Mouse (Mus musculus) induced T-regulatory cell, adult 2 months (primary cell): ENCODE results near the gene Adgre5.

ENCODE experiments used
- DNase-seq: peaks from one replicate; pipeline ENCODE4 v3.0.0-alpha.2; 2012; ENCODE audit warnings: low read depth

Adgre5 gene

GRCm38 (mm10) chr8:83689264-83689663, 51.9 kb downstream of the Adgre5 start:
- DNase-seq = no peak

DNA sequence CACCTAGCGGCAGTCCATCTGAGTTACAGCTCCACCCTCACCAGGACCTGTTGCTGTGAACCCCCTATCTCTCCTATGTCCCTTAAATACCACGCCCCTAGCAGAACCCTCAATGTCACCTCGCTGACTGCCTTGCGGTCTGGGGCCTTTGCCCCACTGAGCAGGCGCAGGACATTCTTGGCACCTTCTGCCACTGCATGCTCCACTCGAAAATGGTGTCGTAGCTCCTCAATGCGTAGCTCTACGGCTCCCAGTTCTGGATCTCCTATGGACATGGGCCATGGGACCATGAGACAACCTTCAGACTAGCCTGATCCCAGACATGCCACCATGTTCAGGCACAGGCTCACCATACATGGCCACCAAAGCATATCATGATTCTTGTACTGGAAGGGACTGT, 56.6 kb downstream of the Adgre5 start:
- no peak for DNase-seq

GRCm38 (mm10) chr8:83681099-83681498, 60.0 kb downstream of the Adgre5 start:
- DNase-seq = no peak

- no peak for DNase-seq
Measured at GRCm38 (mm10) chr8:83680603-83681002, 60.5 kb downstream of the Adgre5 start.

DNA sequence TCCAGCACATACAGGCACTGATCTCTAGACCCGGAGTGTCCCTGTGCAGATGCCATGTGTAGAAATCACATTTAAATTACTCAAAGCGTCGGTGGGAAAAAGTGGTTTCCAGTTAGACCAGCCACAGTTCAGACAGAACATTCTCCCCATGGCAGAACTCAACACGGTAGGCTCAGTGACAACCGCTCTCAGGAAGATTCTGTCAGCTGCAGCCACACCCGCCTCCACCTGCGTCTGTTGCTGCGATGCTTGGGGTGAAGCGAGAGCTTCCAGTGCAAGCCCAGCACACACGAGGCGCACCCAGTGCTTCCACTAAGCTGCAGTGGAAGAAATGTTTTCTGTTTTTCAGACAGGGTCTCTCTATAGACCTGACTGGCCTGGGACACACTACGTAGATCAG, 61.3 kb downstream of the Adgre5 start:
- no peak for DNase-seq

DNA sequence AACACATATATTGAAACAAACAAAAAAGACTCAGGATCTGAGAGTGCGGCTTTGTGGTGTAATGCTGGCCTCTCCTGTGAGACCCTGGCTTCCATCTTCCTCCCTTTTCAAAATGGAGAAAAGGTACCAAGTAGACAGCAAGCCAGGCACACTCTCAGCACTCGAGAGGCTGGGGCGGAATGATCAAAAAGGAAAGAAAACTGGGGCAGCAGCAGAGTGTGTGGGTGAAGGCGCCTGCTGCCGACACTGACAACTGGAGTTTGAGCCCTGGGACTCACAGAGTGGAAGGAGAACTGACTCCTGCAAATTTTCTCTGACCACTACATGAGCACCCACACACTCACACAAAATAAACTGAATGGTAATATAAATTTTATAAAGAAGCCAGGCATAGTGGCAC, 66.6 kb downstream of the Adgre5 start:
- DNase-seq = no peak
